Mouse (Mus musculus) cortical plate, adult 2 months (tissue): ENCODE measurements around the gene Atp5d. TPM values are rescaled to one million over a fixed set of nuclear protein-coding genes. Genes with fewer than 3 reads are reported as not detected.

ENCODE experiments used
- H3K27ac ChIP-seq: fragments of 200-500 bp; 2 replicates; pipeline ENCODE4 v1.5.1; 2012; ENCODE audit warnings: low read length, control low read depth, inconsistent platforms; ENCODE audit not compliant: insufficient read depth
- H3K4me1 ChIP-seq: fragments of 200-500 bp; 2 replicates; pipeline ENCODE4 v1.6.1; 2011; ENCODE audit warnings: low read length; ENCODE audit not compliant: control insufficient read depth, insufficient read depth
- H3K4me3 ChIP-seq: fragments of 200-500 bp; 2 replicates; pipeline ENCODE4 v1.5.1; 2011; ENCODE audit warnings: mild to moderate bottlenecking, low read length, control low read depth; ENCODE audit not compliant: insufficient read depth
- CTCF ChIP-seq: fragments of 200-500 bp; IDR thresholded peaks from 2 replicates; pipeline ENCODE4 v1.5.1; 2011; ENCODE audit warnings: mild to moderate bottlenecking, control low read depth, low read length; ENCODE audit not compliant: insufficient read depth; ENCODE audit errors: extremely low read depth
- POLR2A ChIP-seq: fragments of 200-500 bp; IDR thresholded peaks from 2 replicates; pipeline ENCODE4 v1.6.1; 2011; ENCODE audit warnings: mild to moderate bottlenecking, low read length, control low read depth; ENCODE audit not compliant: insufficient read depth; ENCODE audit errors: extremely low read depth
- polyA plus RNA-seq: library from polyadenylated mRNA; depleted of rRNA; stranded (reverse); fragments of >200 nt; gene quantifications from 2 replicates; pipeline ENCODE4 v1.2.3, GENCODE M21; 2012

Gene Atp5d
- polyA plus RNA-seq, 1 experiment: 641 TPM

DNA sequence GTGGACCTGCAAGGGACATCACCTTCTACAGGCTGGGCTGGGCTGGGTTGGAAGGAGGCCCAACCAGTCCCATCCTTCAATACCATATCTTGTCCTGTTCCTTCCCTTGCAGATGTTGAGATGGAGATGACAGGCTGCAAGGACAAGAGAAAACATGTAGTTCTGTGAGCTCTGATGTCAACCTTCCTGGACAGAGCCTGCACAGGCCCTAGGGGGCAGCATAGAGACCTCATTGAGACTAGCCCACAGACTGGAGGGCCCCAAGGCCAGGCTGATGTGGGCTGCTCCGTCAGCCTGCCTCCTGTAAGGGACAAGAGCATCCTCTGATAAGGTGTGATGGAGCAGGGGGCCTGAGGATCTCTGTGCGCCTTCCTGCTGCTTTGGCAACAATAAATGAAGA lies 36.3 kb downstream of the Atp5d start:
- TF ChIP-seq CTCF (peak; percentile 50), POLR2A (no peak)
- Histone ChIP-seq H3K4me1 (no peaks in the 10 kb centered on the region), H3K27ac (no peak overlapping the region), H3K4me3 (no peak overlapping the region)

DNA sequence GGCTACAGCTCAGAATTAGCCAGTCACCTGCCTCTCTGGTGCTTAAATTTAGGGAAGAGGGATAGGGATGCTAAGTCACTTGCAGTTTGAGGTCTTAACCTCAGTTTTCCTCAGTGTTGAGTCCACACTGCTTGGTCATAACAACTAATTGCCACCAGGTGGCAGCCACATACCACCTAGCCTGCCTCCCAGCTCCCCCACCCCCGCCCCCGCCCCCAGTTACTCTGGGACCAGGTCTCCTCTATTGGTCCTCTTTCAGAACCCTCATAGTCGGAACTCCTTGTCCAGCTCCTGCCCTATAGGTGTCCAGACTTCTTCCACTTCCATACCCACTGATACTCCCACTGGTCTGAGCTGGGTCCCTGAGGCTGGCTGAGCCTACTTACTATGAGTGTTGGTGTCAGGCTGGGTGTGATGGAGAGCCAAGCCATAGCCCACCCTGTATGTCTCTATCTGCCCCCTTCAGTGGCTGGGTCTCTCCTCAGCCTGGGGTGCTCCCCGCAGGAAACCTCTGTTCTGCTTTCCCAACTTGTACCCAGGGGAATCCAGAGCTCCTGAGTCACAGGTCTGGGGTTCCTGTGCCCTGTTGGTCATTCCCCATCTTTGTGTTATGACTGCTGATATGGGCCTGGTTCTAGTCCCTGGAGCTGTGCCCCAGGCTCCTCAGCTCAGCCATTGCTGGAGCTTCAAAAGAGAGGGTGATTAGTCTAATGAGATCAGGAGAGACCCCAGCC lies 37.3 kb downstream of the Atp5d start:
- Histone ChIP-seq H3K4me3 (no peak overlapping the region), H3K4me1 (peaks cover 3% of the 10 kb centered on the region; the same call in 1 of the 2 replicates), H3K27ac (no peak overlapping the region)
- no peak for TF ChIP-seq POLR2A
- TF ChIP-seq CTCF: peak; percentile 60

DNA sequence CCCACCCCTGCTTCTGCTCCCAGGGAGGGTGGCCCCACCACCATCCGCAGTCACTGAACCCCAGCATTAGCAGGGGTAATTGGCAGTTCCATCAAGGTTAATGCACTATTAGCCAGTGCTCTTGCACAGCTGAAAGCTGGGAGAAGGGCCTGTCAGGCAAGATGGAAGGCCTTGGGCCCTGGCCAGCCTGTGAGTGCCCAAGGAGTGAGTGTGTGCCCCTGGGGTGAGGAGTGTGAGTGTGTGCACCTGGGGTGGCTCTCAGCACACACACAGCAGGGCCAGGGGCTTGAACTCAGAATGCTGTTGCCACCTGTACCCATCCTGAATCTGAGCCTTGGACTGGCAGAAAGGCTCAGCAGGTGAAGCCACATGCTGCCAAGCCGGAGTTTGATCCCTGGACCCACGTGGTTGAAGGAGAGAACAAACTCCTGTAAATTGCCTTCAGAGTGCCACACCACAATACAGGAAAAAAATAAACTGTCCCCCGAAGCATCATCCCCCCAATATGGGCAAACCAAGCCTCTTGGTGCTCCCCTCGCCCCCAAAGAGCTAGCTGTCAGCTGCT lies 37.9 kb downstream of the Atp5d start:
- TF ChIP-seq POLR2A (no peak), CTCF (no peak)
- Histone ChIP-seq H3K4me3 (no peak overlapping the region), H3K27ac (no peak overlapping the region), H3K4me1 (peaks cover 7% of the 10 kb centered on the region; the same call in 1 of the 2 replicates)

DNA sequence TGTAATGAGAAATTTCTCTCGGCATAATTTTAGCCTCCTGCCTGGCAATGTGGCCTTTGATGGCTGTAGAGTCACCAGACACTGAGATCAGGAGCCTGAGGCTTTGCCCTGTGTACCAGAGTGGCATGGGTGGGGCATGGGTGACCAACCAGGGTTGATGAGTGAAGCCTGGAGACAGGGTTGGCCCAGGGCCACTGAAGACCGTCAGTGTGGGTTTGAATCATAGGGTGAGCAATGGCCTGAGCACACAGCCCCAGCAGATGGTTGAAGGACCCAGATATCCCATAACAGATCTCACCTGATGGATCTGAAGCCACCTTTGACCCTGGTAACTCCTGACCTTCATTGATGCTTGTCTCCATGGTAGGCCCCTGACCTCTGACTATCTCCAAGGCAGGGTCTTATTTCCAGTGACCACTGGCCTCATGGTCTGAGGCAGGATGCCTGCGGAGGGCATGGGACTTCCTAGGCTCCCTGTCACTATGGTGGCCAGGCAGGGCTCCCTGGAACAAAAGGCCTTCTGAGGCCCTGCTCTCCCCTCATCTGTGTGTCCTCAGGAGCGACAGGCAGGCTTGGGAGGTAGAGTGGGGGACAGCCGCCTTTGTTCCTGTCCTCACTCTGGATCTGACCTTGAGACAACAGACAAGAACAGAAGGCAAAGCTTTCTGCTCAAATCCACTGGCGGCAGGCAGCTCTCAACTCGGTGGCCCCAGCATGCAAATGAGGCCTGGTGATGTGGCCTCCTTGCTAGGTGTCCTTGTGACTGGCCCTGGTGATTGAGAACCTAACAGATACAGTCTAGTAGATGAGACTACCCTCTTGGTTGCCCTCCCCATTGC lies 39.2 kb downstream of the Atp5d start:
- Histone ChIP-seq H3K27ac (no peak overlapping the region), H3K4me3 (no peak overlapping the region), H3K4me1 (peaks cover 7% of the 10 kb centered on the region; the same call in 1 of the 2 replicates)
- TF ChIP-seq POLR2A (no peak), CTCF (no peak)

DNA sequence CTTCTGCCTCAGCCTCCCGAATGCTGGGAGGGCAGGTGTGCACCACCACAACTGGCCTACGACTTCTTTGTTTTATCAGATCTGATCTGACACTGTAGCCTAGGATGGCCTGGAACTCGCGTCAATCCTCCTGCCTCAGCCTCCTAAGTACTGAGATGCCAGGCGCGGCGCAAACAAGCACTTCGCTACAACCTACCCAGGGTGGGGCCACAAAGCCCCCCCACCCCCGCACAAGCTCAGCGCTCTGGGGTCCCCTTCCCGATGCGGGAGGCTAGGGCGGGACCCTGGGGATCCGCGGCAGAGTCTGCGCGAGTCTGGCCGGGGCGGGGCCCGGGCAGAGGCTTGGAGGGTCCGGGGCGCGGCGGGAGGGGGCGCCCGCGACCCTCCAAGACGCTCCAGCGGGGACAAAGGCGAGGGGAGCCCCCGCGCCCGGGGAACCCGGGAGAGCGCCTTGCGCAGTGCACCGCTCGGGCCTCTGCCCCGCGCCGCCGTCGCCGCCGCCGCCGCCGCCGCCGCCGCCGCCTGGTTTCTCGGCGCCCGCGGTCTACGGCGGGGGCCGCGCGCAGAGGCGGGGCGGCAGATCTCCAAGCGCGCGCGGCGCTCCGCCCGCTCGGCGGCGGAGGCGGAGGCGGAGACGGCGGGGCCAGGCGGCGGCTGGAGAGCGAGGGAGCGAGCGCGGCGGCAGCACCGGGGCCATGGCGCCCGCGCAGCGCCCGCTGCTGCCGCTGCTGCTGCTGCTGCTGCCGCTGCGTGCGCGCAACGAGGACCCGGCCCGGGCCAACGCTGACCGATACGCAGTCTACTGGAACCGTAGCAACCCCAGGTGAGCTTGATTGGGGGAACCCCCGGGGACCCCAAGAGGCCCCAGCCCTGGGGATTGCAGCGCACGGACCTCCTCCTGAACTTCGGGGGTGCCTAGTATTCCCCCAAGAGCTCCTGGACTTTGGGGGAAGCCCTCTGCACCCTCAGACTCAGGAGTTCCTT lies 40.9 kb downstream of the Atp5d start, which contains the start of gene Efna2:
Gene Efna2, plus strand, starts transcription at position 415 of the 984 bp plus-strand sequence.
- peaks cover 7% of the 10 kb centered on the region; the same call in 1 of the 2 replicates for H3K4me1 ChIP-seq
- peak within 1 kb of the TSS; percentile 54 for H3K4me3 ChIP-seq
- no peak for TF ChIP-seq CTCF
- TF ChIP-seq POLR2A: no peak
- peak within 1 kb of the TSS; percentile 42; the same call in 1 of the 2 replicates for H3K27ac ChIP-seq

DNA sequence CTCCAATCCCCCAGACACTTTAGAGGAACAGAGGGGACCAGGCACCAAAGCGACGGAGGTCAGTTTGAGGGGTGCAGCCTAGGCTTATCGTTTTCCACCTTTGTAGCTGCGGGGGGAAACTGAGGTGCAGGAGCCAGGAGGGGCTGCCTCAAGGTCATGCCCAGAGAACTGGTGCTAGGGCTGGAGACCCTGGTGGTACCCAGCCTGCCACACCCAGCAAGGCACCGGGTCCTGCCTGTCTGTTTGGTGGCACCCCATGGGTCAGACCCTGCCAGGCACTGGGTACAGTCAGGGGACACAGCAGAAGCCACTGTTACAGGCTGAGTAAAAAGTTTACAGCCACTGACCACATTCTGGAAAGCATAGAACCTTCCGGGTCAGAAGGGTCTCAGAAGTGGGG lies 41.9 kb downstream of the Atp5d start:
- TF ChIP-seq CTCF: no peak
- no peak for TF ChIP-seq POLR2A
- Histone ChIP-seq H3K4me1 (peaks cover 7% of the 10 kb centered on the region; the same call in 1 of the 2 replicates), H3K27ac (no peak overlapping the region), H3K4me3 (peak overlapping the region; percentile 54)

DNA sequence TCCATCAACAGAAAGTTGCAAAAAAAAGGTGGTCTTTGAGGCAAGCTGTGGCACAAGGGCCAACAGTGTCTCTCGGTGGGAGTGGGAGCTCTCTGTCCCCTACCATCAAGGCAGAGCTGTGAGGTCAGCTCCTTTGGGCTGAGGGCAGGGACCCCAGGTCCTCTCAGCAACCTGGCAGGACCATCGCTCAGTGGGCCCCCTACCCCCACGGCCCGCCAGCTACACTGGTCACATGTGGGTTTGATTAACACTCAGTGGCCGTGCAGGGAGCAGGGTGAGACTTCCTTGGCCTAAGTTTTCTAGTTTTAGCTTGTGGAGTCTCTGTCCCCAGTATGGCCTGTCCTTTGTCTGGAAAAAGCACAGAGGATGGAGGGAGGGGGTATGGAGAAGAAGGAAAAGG lies 42.4 kb downstream of the Atp5d start:
- H3K4me3 ChIP-seq: 0 out of 2 replicates have a peak overlapping the region, but pooled peaks have one; percentile 54
- H3K27ac ChIP-seq: no peak overlapping the region
- H3K4me1 ChIP-seq: peaks cover 7% of the 10 kb centered on the region; the same call in 1 of the 2 replicates
- TF ChIP-seq POLR2A: no peak
- no peak for TF ChIP-seq CTCF

DNA sequence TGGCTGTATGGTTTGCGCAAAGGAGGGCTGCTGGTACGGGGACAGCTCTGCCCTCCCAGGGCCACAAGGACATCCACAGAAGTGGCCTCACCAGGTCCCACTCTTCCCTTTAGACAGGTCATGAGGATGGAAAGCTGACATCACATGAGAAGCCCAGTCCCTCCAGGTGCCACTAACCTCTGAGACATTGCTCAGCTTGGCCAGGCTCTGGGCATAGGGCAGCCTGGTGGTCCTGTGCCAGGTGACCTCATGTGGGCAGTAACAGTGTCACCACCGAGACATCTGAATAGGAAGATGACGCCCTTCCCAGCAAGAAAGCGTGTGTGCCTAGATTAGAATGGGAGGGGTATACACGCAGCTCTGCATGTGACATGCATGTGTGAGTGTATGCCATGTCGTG lies 44.1 kb downstream of the Atp5d start:
- TF ChIP-seq CTCF (no peak), POLR2A (no peak)
- no peak overlapping the region for H3K27ac ChIP-seq
- H3K4me3 ChIP-seq: no peak overlapping the region
- peaks cover 7% of the 10 kb centered on the region; the same call in 1 of the 2 replicates for H3K4me1 ChIP-seq
